Mouse (Mus musculus) forebrain, embryonic 13.5 days (tissue): ENCODE data around the gene Prrc2b. TPM values are rescaled to one million over a fixed set of nuclear protein-coding genes. Genes with fewer than 3 reads are reported as not detected.
A peak's percentile ranks its signal among the peaks of the same experiment; 100 is the strongest.

Experiments
- ATAC-seq: fragments of 200-750 bp; cut with Nextera tagmentation; 2 replicates; pipeline ENCODE4 v1.8.0; 2017
- H3K27ac ChIP-seq: fragments of 300-500 bp; sonication (generic); 2 replicates; pipeline ENCODE4 v1.5.1; 2015; ENCODE audit warnings: inconsistent platforms, mild to moderate bottlenecking, moderate library complexity
- H3K27me3 ChIP-seq: fragments of 300-500 bp; sonication (generic); 2 replicates; pipeline ENCODE4 v1.6.1; 2015; ENCODE audit warnings: mild to moderate bottlenecking, inconsistent platforms
- H3K36me3 ChIP-seq: fragments of 300-500 bp; sonication (generic); 2 replicates; pipeline ENCODE4 v1.6.1; 2015; ENCODE audit warnings: mild to moderate bottlenecking, inconsistent platforms; ENCODE audit not compliant: poor library complexity, severe bottlenecking
- H3K4me1 ChIP-seq: fragments of 300-500 bp; sonication (generic); 2 replicates; pipeline ENCODE4 v1.6.1; 2015; ENCODE audit warnings: inconsistent platforms
- H3K4me2 ChIP-seq: fragments of 300-500 bp; sonication (generic); 2 replicates; pipeline ENCODE4 v1.6.1; 2015; ENCODE audit warnings: inconsistent platforms, mild to moderate bottlenecking, moderate library complexity
- H3K4me3 ChIP-seq: fragments of 300-500 bp; sonication (generic); 2 replicates; pipeline ENCODE4 v1.5.1; 2015; ENCODE audit warnings: mild to moderate bottlenecking, inconsistent platforms
- H3K9ac ChIP-seq: fragments of 300-500 bp; sonication (generic); 2 replicates; pipeline ENCODE4 v1.6.1; 2015; ENCODE audit warnings: mild to moderate bottlenecking, inconsistent platforms
- H3K9me3 ChIP-seq: fragments of 300-500 bp; sonication (generic); replicated peaks from 2 replicates; pipeline ENCODE4 v1.6.1; 2016; ENCODE audit warnings: inconsistent platforms
- WGBS: fragments of 180-500 bp; shearing (Covaris S2); methylation state at CpG from one replicate; pipeline ENCODE4 v1.1.7; 2015; 5-methylcytosine and 5-hydroxymethylcytosine counted together
- polyA plus RNA-seq: library from polyadenylated mRNA; unstranded; fragments of >200 nt; fragmentation: Nextera tagmentation; extraction: Ambion mirVana; gene quantifications from 2 replicates; pipeline ENCODE4 v1.2.1, GENCODE M21; 2015

Prrc2b gene
- polyA plus RNA-seq, 1 experiment from 2014 or later, result 53.0 TPM

- Histone ChIP-seq H3K36me3 (peaks cover 1% of the 10 kb centered on the region; the same call in 1 of the 2 replicates), H3K4me1 (peaks cover 78% of the 10 kb centered on the region), H3K9me3 (no peaks in the 10 kb centered on the region), H3K27me3 (no peaks in the 10 kb centered on the region), H3K27ac (peak overlapping the region; percentile 27; the same call in 1 of the 2 replicates), H3K4me3 (no peak overlapping the region), H3K4me2 (no peak overlapping the region), H3K9ac (no peak overlapping the region; the same call in 1 of the 2 replicates)
- WGBS, result 78% methylated on average over 11 of the region's 11 CpGs
- no peak for ATAC-seq
Measured at GRCm38 (mm10) chr2:32177397-32178060, 26.6 kb downstream of the Prrc2b start.

DNA sequence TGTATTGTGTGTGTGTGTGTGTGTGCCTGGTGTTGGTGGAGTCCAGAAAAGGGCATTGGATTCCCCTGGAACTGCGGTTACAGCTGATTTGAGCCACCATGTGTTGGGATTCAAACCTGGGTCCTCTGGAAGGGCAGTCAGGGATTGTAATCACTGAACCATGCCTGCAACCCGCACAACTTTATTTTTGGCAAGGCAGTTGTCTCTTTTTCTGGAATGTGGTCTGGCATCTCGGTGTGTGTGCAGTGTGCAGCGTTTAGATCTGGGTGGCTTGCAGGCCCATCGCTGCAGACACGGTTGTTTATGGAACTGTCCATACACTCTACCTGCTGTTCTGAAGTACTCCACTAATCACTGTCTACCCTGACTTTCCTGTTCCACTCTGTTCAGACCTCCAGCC is 28.5 kb downstream of the Prrc2b start:
- Histone ChIP-seq H3K9me3 (no peaks in the 10 kb centered on the region), H3K27me3 (no peaks in the 10 kb centered on the region), H3K27ac (no peak overlapping the region), H3K4me3 (no peak overlapping the region), H3K36me3 (peaks cover 20% of the 10 kb centered on the region), H3K9ac (no peak overlapping the region), H3K4me2 (no peak overlapping the region), H3K4me1 (peaks cover 78% of the 10 kb centered on the region)
- ATAC-seq, result no peak
- 90% methylated on average over 6 of the region's 6 CpGs for WGBS

GRCm38 (mm10) chr2:32180127-32180526 is 29.2 kb downstream of the Prrc2b start:
- no peak overlapping the region for H3K4me3 ChIP-seq
- 91% methylated on average over 12 of the region's 12 CpGs for WGBS
- no peaks in the 10 kb centered on the region for H3K27me3 ChIP-seq
- H3K9ac ChIP-seq, result no peak overlapping the region
- H3K4me2 ChIP-seq, result no peak overlapping the region
- H3K27ac ChIP-seq, result no peak overlapping the region
- ATAC-seq, result no peak
- peaks cover 27% of the 10 kb centered on the region for H3K36me3 ChIP-seq
- H3K9me3 ChIP-seq, result no peaks in the 10 kb centered on the region
- peaks cover 71% of the 10 kb centered on the region for H3K4me1 ChIP-seq

DNA sequence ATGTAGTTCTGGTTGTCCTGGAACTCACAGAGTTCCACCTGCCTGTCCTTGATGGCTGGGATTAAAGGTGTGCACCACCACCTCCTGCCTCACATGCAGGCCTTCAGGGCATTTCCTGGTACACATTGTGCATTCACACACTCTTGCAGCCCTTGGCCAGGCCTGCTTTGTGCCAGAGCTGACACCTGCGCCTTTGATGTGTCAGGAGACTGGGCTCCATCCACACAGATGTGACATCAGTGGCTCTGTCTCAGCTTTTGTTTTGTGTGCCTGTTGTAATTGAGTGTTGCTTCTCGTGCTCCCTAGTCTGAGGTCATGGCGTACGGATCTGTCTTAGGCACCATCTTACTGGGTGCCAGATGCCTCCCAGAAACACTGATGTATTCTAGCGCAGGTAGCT is 30.5 kb downstream of the Prrc2b start:
- H3K36me3 ChIP-seq, result peaks cover 39% of the 10 kb centered on the region
- no peaks in the 10 kb centered on the region for H3K9me3 ChIP-seq
- H3K4me1 ChIP-seq, result peaks cover 65% of the 10 kb centered on the region
- H3K9ac ChIP-seq, result no peak overlapping the region
- ATAC-seq, result no peak
- no peak overlapping the region for H3K4me2 ChIP-seq
- no peak overlapping the region for H3K4me3 ChIP-seq
- 72% methylated on average over 5 of the region's 5 CpGs for WGBS
- H3K27me3 ChIP-seq, result no peaks in the 10 kb centered on the region
- peak overlapping the region; percentile 25; the same call in 1 of the 2 replicates for H3K27ac ChIP-seq

DNA sequence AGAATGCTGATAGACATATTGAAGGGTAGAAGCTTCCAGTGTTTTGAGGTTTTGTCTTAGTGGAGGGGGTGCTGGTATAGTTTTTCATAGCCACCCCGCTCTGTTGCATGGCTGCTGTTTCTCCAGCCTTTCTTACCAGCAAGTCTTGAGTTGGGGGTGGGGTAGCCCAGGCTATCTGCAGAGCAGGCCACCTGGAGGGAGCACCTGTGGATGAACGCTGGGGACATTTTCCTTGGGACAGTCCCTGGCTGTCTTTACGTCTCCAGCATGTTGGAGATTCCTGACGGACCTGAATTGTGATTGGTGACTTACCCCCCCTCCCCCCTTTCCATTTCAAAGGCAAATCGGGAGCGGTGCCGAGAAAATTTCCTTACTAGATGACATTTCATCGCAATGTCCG is 31.2 kb downstream of the Prrc2b start:
- no peak overlapping the region for H3K4me2 ChIP-seq
- H3K27me3 ChIP-seq, result no peaks in the 10 kb centered on the region
- H3K4me1 ChIP-seq, result peaks cover 60% of the 10 kb centered on the region
- H3K36me3 ChIP-seq, result peaks cover 47% of the 10 kb centered on the region
- H3K4me3 ChIP-seq, result no peak overlapping the region
- H3K27ac ChIP-seq, result peak overlapping the region; percentile 70
- 62% methylated on average over 9 of the region's 9 CpGs for WGBS
- no peak overlapping the region for H3K9ac ChIP-seq
- no peak for ATAC-seq
- H3K9me3 ChIP-seq, result no peaks in the 10 kb centered on the region

DNA sequence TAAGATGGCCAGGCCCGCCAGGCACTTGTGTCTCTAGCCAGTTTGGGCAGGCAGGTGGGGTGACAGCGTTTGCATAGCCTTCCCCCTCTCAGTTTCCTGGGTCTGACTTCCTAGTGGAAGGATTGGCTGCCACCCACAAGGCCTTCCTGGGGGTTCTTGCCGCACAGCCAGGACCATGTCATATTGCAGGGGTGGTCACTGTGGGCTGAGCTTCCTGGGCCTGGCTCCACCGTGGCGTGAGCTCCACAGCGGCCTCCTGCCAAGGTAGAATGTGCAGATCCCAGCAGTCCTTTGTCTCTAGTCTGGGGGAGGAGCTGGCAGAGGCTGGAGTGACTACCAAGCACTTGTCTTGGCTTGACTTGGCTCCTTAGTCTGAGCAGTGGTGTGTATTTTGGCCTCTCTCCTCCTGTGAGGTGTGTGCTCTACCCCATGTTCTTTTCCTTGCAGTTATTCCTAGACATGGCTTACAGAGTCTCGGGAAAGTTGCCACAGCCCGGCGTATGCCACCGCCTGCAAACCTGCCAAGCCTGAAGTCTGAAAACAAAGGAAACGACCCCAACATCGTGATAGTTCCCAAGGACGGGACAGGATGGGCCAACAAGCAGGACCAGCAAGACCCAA is 31.9 kb downstream of the Prrc2b start:
- Histone ChIP-seq H3K9ac (no peak overlapping the region), H3K4me1 (peaks cover 53% of the 10 kb centered on the region), H3K27me3 (no peaks in the 10 kb centered on the region), H3K9me3 (no peaks in the 10 kb centered on the region), H3K4me3 (no peak overlapping the region), H3K4me2 (no peak overlapping the region), H3K36me3 (peaks cover 53% of the 10 kb centered on the region), H3K27ac (peak overlapping the region; percentile 70)
- 60% methylated on average over 13 of the region's 13 CpGs for WGBS
- peak; percentile 62 for ATAC-seq

DNA sequence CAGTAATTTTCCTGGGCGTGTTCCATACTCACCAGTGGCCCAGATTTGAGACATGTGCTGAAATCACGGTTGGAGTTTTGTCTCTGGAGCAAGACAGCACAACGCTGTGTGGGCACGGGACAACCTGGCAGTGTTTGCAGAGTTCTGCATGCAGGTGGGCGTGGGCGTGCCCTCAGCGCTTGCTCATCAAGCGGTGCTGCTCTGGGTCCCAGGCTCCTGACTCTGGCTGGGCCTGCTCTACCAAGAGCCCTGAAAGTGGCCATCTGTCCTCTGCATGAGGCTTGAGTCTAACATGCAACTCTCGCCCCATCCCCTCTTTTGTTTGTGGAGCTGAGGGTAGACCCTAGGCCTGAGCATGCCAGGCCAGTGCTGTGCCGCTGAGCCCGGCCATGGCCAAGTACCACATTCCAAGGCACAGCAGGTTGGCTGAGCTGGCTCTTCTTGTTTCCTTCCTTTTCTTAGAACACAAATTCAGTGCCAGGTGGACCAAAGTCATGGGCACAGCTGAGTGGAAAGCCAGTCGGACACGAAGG is 36.2 kb downstream of the Prrc2b start:
- 97% methylated on average over 13 of the region's 13 CpGs for WGBS
- Histone ChIP-seq H3K36me3 (peaks cover 93% of the 10 kb centered on the region), H3K4me2 (no peak overlapping the region), H3K27me3 (no peaks in the 10 kb centered on the region), H3K27ac (no peak overlapping the region), H3K9me3 (no peaks in the 10 kb centered on the region), H3K9ac (no peak overlapping the region), H3K4me3 (no peak overlapping the region), H3K4me1 (peaks cover 15% of the 10 kb centered on the region)
- ATAC-seq, result no peak

DNA sequence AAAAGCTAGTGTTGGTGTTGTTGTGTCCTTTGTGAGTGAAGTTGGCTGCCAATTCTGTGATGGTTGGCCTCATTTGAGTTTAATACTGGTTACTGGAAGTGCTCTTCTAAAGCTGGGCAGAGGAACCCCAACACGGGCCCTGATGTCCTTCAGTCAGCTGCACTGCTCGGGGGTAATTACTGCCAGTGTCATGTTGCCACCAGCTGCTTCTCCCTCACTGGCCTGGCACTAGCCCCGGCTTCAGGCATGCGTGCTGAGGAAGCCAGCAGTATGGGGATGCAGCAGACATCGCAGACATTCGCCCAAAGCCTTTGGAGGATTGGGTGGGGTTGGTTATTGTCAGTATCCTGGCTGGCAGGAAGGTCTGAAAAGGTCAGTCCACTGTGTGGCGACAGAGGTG is 36.8 kb downstream of the Prrc2b start:
- Histone ChIP-seq H3K4me3 (no peak overlapping the region), H3K36me3 (peaks cover 96% of the 10 kb centered on the region), H3K4me1 (peaks cover 10% of the 10 kb centered on the region), H3K4me2 (no peak overlapping the region), H3K9ac (no peak overlapping the region), H3K27ac (no peak overlapping the region), H3K27me3 (no peaks in the 10 kb centered on the region), H3K9me3 (no peaks in the 10 kb centered on the region)
- no peak for ATAC-seq
- WGBS, result 92% methylated on average over 7 of the region's 7 CpGs

DNA sequence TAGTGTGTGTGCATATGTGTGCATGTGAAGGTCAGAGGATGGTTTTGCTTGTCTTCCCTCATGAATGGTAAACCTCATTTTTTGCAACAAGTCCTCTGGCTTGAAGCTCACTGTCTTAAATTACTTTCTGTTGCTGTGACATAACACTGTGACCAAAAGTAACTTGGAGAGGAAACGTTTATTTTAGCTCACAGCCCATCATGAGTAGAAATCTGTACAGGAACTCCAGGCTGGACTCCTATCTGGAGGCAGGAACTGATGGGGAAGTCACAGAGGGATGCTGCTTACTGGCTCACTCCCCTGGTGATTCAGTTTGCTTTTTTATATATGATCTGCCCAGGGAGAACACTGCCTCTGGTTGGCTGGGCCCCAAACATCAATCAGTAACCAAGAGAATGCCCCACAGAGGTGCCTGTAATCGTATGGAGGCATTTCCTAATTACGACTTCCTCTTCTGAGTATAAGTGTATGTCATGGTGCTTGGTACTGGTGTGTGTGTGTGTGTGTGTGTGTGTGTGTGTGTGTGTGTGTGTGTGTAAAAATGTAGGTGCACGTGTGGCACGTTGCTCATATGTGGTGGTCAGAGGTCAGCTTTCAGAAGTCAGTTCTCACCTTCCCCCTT is 38.3 kb downstream of the Prrc2b start:
- H3K4me2 ChIP-seq, result no peak overlapping the region
- ATAC-seq, result no peak
- no peak overlapping the region for H3K27ac ChIP-seq
- no peaks in the 10 kb centered on the region for H3K9me3 ChIP-seq
- no peaks in the 10 kb centered on the region for H3K27me3 ChIP-seq
- no peaks in the 10 kb centered on the region for H3K4me1 ChIP-seq
- 88% methylated on average over 5 of the region's 5 CpGs for WGBS
- no peak overlapping the region for H3K4me3 ChIP-seq
- H3K36me3 ChIP-seq, result peaks cover 96% of the 10 kb centered on the region
- H3K9ac ChIP-seq, result no peak overlapping the region

DNA sequence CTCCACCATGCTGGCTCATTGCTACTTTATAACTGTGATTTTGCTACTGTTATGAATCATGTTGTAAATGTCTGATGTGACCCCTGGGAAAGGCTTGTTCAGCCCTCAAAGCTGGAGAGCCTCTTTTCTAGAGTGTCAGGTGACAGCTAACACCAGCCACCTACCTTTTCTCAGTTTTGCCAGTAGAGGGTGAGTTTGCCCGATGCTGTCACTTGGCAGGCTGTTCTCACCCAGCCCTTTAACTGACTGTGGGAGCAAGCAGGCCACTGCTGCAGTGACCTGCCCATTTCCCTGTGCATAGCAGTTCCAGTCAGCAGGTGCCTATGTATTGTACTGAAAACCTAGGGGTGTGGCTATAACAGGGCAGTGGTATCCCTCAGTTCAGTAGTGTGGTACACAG is 39.7 kb downstream of the Prrc2b start:
- H3K36me3 ChIP-seq, result peaks cover 96% of the 10 kb centered on the region

GRCm38 (mm10) chr2:32191872-32192507 is 41.1 kb downstream of the Prrc2b start:
- H3K4me3 ChIP-seq, result no peak overlapping the region
- H3K27me3 ChIP-seq, result no peaks in the 10 kb centered on the region
- peaks cover 97% of the 10 kb centered on the region for H3K36me3 ChIP-seq
- WGBS, result 82% methylated on average over 17 of the region's 18 CpGs
- H3K4me2 ChIP-seq, result no peak overlapping the region
- ATAC-seq, result no peak
- H3K9me3 ChIP-seq, result no peaks in the 10 kb centered on the region
- H3K9ac ChIP-seq, result no peak overlapping the region
- no peaks in the 10 kb centered on the region for H3K4me1 ChIP-seq
- no peak overlapping the region for H3K27ac ChIP-seq

More for the DNA sequence above, 39.7 kb downstream of the Prrc2b start:
- Histone ChIP-seq H3K4me3 (no peak overlapping the region), H3K4me2 (no peak overlapping the region), H3K27me3 (no peaks in the 10 kb centered on the region), H3K9me3 (no peaks in the 10 kb centered on the region), H3K4me1 (no peaks in the 10 kb centered on the region), H3K27ac (no peak overlapping the region), H3K9ac (no peak overlapping the region)
- WGBS, result 88% methylated on average over 1 of the region's 1 CpGs
- ATAC-seq, result no peak

- WGBS, result 72% methylated on average over 11 of the region's 11 CpGs
- no peaks in the 10 kb centered on the region for H3K27me3 ChIP-seq
- H3K4me2 ChIP-seq, result no peak overlapping the region
- peaks cover 100% of the 10 kb centered on the region for H3K36me3 ChIP-seq
- no peak overlapping the region for H3K9ac ChIP-seq
- no peak for ATAC-seq
- H3K27ac ChIP-seq, result no peak overlapping the region
- no peaks in the 10 kb centered on the region for H3K9me3 ChIP-seq
- no peaks in the 10 kb centered on the region; the same call in 1 of the 2 replicates for H3K4me1 ChIP-seq
- no peak overlapping the region for H3K4me3 ChIP-seq
Measured at GRCm38 (mm10) chr2:32198977-32199376, 48.1 kb downstream of the Prrc2b start.
